Mouse (Mus musculus) MEL (cell line): ENCODE measurements around the gene Reln.

Source experiments
- NELFE ChIP-seq: IDR thresholded peaks from 2 replicates; pipeline ENCODE4 v1.6.1; 2011; ENCODE audit warnings: low read depth, low read length, improper control_type of control experiment
- POLR2A ChIP-seq, 2 experiments: IDR thresholded peaks; 2 replicates each; pipeline ENCODE4 v1.6.1; 2011 to 2012; ENCODE audit warnings: low read length in 2 of 2, mild to moderate bottlenecking in 2 of 2, control low read depth in 1 of 2, improper control_type of control experiment in 1 of 2, low read depth in 1 of 2, moderate library complexity in 1 of 2; ENCODE audit not compliant: control insufficient read depth in 1 of 2, insufficient read depth in 1 of 2, poor library complexity in 1 of 2

- TF ChIP-seq NELFE = no peak
- no peak for TF ChIP-seq POLR2A (IDR thresholded peaks at IDR 0.05; ENCODE audit: control insufficient read depth in 1 of 2, insufficient read depth in 1 of 2, low read depth in 1 of 2, low read length in 2 of 2, poor library complexity in 1 of 2)
Measured at GRCm38 (mm10) chr5:22316471-22316870, 28.0 kb downstream of the Reln start.
